Mouse (Mus musculus): ENCODE measurements around the gene Col23a1. TPM values are rescaled to one million over a fixed set of nuclear protein-coding genes. Genes with fewer than 3 reads are reported as not detected.

The Col23a1 gene
- polyA plus RNA-seq, 1 experiment, result 1.5 TPM

DNA sequence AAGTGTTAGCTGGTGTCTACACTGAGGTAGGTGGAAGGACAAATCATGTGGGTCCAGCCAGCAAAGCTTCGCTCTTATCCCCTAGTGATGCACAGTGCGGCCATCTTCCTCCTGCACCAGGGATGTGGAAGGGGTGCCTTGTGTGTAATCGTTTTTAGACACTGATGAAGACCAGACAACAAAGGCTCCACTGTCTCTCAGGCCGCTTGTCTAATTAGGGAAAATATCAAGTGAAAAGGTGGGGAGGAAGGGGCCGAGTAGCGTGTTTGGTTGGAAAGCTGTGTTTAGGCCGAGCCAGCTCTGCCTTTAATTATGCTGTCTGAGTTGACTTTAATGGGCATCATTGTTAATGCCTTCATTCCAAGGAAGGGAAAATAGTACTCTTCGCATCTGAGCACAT, 116.8 kb downstream of the Col23a1 start:
- WGBS, result 89% methylated on average over 8 of the region's 8 CpGs
- no peak for DNase-seq (ENCODE audit: low read depth in 1 of 2, low spot score in 2 of 2)
- Histone ChIP-seq H3K36me3 (ENCODE audit: control insufficient read depth, insufficient read depth, low read length) (no peaks in the 10 kb centered on the region), H3K4me1 (ENCODE audit: control insufficient read depth, insufficient read depth, insufficient read length) (no peaks in the 10 kb centered on the region), H3K27me3 (ENCODE audit: control insufficient read depth, insufficient read depth, low read length) (no peaks in the 10 kb centered on the region), H3K27ac (ENCODE audit: insufficient read depth, low read length) (no peak overlapping the region), H3K4me3 (ENCODE audit: extremely low read depth, insufficient read depth, insufficient read length) (no peak overlapping the region)
- TF ChIP-seq POLR2A (IDR thresholded peaks at IDR 0.05; ENCODE audit: low read depth, low read length) (no peak), CTCF (IDR thresholded peaks at IDR 0.05; ENCODE audit: extremely low read depth, insufficient read depth, insufficient read length, insufficient replicate concordance) (no peak)

DNA sequence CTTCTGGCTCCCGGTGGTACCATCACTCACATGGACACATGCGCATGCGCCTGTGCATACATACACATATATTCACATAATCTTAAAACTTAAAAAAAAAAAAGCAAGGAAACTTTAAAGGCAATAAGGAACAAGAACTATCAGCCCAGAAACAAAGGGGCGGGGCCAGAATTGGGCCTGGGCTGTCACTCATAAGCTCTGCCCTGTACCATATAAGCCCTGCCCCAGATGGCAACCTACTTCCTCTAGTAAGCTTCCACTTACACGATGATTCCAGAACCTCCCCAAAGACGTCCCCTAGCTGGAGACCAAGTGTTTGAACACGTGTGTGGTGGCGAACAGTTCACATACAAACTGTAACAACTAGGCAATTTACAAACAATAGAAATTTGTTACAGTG, 117.6 kb downstream of the Col23a1 start:
- Histone ChIP-seq H3K4me3 (ENCODE audit: extremely low read depth, insufficient read depth, insufficient read length) (no peak overlapping the region), H3K27me3 (ENCODE audit: control insufficient read depth, insufficient read depth, low read length) (no peaks in the 10 kb centered on the region), H3K4me1 (ENCODE audit: control insufficient read depth, insufficient read depth, insufficient read length) (no peaks in the 10 kb centered on the region), H3K36me3 (ENCODE audit: control insufficient read depth, insufficient read depth, low read length) (no peaks in the 10 kb centered on the region), H3K27ac (ENCODE audit: insufficient read depth, low read length) (no peak overlapping the region)
- DNase-seq (ENCODE audit: low read depth in 1 of 2, low spot score in 2 of 2), result no peak
- TF ChIP-seq CTCF (IDR thresholded peaks at IDR 0.05; ENCODE audit: extremely low read depth, insufficient read depth, insufficient read length, insufficient replicate concordance), result no peak
- TF ChIP-seq POLR2A (IDR thresholded peaks at IDR 0.05; ENCODE audit: low read depth, low read length), result no peak
- 67% methylated on average over 8 of the region's 8 CpGs for WGBS

DNA sequence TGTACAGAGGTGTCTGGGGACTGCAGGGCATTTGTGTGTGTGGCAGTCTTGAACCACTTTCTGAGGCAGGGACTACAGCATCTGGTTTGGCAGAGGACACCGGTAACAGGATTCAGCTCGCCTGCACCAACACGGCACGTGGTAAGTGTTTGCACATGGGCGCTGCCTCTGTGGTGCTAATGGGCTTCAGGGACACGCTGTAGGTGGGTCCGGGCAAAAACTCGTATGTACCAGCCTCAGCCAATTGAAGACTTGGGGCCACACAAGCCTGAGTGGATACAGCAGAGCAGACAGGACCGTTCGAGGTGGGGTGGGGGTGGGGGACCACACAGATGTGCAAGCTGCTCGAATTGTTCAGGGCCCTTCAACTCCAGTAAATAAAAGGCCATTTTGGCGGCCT, 121.1 kb downstream of the Col23a1 start:
- Histone ChIP-seq H3K4me1 (ENCODE audit: control insufficient read depth, insufficient read depth, insufficient read length) (no peaks in the 10 kb centered on the region), H3K36me3 (ENCODE audit: control insufficient read depth, insufficient read depth, low read length) (no peaks in the 10 kb centered on the region), H3K27me3 (ENCODE audit: control insufficient read depth, insufficient read depth, low read length) (no peaks in the 10 kb centered on the region), H3K4me3 (ENCODE audit: extremely low read depth, insufficient read depth, insufficient read length) (no peak overlapping the region), H3K27ac (ENCODE audit: insufficient read depth, low read length) (no peak overlapping the region)
- no peak for TF ChIP-seq POLR2A (IDR thresholded peaks at IDR 0.05; ENCODE audit: low read depth, low read length)
- TF ChIP-seq CTCF (IDR thresholded peaks at IDR 0.05; ENCODE audit: extremely low read depth, insufficient read depth, insufficient read length, insufficient replicate concordance), result no peak
- 90% methylated on average over 12 of the region's 12 CpGs for WGBS
- no peak for DNase-seq (ENCODE audit: low read depth in 1 of 2, low spot score in 2 of 2)

DNA sequence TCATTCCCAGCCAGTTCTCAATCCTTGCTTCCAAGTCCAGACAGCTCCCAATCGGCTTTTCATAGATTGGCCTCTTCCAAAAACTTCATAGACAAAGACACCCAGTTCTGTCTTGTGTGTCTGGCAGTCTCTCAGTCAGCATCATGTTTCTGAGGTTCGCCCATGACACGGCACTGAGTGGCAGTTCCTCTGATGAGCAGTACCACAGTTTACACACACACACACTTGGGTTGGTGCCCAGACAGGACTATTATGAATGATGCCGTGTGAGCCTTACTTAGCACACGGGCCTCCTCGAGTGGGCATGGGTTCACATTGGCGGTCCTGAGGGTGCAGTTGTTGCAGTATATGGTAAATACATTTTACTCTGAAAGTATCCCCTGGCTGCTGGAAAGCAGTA, 124.8 kb downstream of the Col23a1 start:
- no peak overlapping the region for H3K4me3 ChIP-seq (ENCODE audit: extremely low read depth, insufficient read depth, insufficient read length)
- no peaks in the 10 kb centered on the region for H3K36me3 ChIP-seq (ENCODE audit: control insufficient read depth, insufficient read depth, low read length)
- DNase-seq (ENCODE audit: low read depth in 1 of 2, low spot score in 2 of 2), result no peak
- no peak overlapping the region for H3K27ac ChIP-seq (ENCODE audit: insufficient read depth, low read length)
- TF ChIP-seq CTCF (IDR thresholded peaks at IDR 0.05; ENCODE audit: extremely low read depth, insufficient read depth, insufficient read length, insufficient replicate concordance), result no peak
- WGBS, result 83% methylated on average over 7 of the region's 7 CpGs
- H3K4me1 ChIP-seq (ENCODE audit: control insufficient read depth, insufficient read depth, insufficient read length), result no peaks in the 10 kb centered on the region
- H3K27me3 ChIP-seq (ENCODE audit: control insufficient read depth, insufficient read depth, low read length), result no peaks in the 10 kb centered on the region

DNA sequence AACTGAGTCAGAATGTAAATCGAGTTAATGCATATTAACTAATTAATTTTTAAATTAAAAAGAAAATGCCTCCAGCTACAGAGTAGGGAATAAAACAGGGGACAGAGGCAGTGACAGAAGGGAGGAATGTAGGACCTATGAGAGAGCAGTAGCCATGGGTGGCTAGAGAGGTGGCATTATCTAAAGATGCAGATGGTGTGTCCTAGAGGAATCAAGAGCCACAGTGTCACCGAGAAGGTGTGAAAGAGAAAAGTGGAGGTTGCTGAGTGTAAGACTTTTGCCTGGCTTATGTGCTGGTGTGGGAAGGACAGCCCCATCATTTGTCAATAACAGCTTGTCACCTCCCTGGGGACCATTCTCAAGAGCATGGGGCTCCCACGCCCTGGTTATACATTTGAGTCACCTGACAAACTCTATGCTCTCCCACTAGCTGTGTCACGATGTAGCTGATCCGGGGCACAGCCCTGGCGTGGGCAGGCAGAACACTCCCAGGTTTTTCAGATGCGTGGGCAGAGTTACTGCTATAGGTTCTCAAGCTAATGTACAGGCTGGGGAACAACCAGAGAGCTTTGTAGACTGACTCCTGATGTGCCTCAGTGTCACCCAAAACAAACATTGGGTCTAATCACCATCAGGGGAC, 125.4 kb downstream of the Col23a1 start:
- no peak for DNase-seq (ENCODE audit: low read depth in 1 of 2, low spot score in 2 of 2)
- Histone ChIP-seq H3K27me3 (ENCODE audit: control insufficient read depth, insufficient read depth, low read length) (no peaks in the 10 kb centered on the region), H3K4me1 (ENCODE audit: control insufficient read depth, insufficient read depth, insufficient read length) (no peaks in the 10 kb centered on the region), H3K4me3 (ENCODE audit: extremely low read depth, insufficient read depth, insufficient read length) (no peak overlapping the region), H3K36me3 (ENCODE audit: control insufficient read depth, insufficient read depth, low read length) (no peaks in the 10 kb centered on the region), H3K27ac (ENCODE audit: insufficient read depth, low read length) (no peak overlapping the region)
- WGBS, result 86% methylated on average over 7 of the region's 7 CpGs
- TF ChIP-seq POLR2A (IDR thresholded peaks at IDR 0.05; ENCODE audit: low read depth, low read length) (no peak), CTCF (IDR thresholded peaks at IDR 0.05; ENCODE audit: extremely low read depth, insufficient read depth, insufficient read length, insufficient replicate concordance) (no peak)

DNA sequence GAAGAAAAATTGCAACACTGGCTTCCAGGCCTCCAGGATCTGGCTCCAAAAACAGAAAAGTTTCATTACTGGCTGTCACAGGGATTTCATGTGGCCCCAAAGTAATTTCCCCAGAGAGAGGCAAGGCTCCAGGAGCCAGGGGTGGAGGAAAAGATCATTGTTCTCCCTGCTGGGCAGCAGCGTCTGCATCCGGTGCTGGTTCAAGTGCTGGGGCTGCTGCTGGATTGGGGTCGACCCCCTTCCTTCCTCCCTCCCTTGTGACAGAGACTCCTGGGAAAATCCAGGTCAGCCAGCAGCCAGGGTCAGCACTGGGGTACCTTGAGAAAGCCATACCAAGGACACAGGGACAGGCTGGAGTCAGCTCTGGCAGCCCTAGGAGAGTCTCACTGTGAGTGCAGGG, 129.1 kb downstream of the Col23a1 start:
- no peak for DNase-seq (ENCODE audit: low read depth in 1 of 2, low spot score in 2 of 2)
- TF ChIP-seq CTCF (IDR thresholded peaks at IDR 0.05; ENCODE audit: extremely low read depth, insufficient read depth, insufficient read length, insufficient replicate concordance) (no peak), POLR2A (IDR thresholded peaks at IDR 0.05; ENCODE audit: low read depth, low read length) (no peak)
- H3K36me3 ChIP-seq (ENCODE audit: control insufficient read depth, insufficient read depth, low read length), result no peaks in the 10 kb centered on the region
- H3K27ac ChIP-seq (ENCODE audit: insufficient read depth, low read length), result no peak overlapping the region
- WGBS, result 37% methylated on average over 3 of the region's 3 CpGs
- no peaks in the 10 kb centered on the region for H3K27me3 ChIP-seq (ENCODE audit: control insufficient read depth, insufficient read depth, low read length)
- H3K4me3 ChIP-seq (ENCODE audit: extremely low read depth, insufficient read depth, insufficient read length), result no peak overlapping the region
- no peaks in the 10 kb centered on the region for H3K4me1 ChIP-seq (ENCODE audit: control insufficient read depth, insufficient read depth, insufficient read length)

DNA sequence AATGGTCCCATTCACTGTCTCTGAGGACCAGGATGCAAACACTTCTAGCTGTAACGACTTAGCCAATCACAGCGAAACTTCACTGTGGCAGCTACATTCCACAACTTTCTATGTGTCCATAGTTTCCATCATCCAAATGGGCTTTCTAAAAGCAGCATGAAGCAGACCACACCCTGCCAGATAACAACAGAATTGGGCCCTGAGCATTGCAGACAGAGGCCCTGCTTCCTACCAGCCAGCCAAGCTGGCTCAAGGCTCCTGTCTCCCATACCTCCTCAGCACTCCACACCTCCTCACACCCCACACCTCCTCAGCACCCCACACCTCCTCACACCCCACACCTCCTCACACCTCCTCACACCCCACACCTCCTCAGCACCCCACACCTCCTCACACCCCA, 132.2 kb downstream of the Col23a1 start:
- TF ChIP-seq CTCF (IDR thresholded peaks at IDR 0.05; ENCODE audit: extremely low read depth, insufficient read depth, insufficient read length, insufficient replicate concordance) (no peak), POLR2A (IDR thresholded peaks at IDR 0.05; ENCODE audit: low read depth, low read length) (no peak)
- Histone ChIP-seq H3K36me3 (ENCODE audit: control insufficient read depth, insufficient read depth, low read length) (no peaks in the 10 kb centered on the region), H3K4me3 (ENCODE audit: extremely low read depth, insufficient read depth, insufficient read length) (no peak overlapping the region), H3K27me3 (ENCODE audit: control insufficient read depth, insufficient read depth, low read length) (no peaks in the 10 kb centered on the region), H3K27ac (ENCODE audit: insufficient read depth, low read length) (no peak overlapping the region), H3K4me1 (ENCODE audit: control insufficient read depth, insufficient read depth, insufficient read length) (no peaks in the 10 kb centered on the region)
- 82% methylated on average over 2 of the region's 2 CpGs for WGBS
- no peak for DNase-seq (ENCODE audit: low read depth in 1 of 2, low spot score in 2 of 2)
